Mouse (Mus musculus) spleen, adult 2 months (tissue): ENCODE measurements around the gene Ctxn2. TPM values are rescaled to one million over a fixed set of nuclear protein-coding genes. Genes with fewer than 3 reads are reported as not detected.

Experiments
- DNase-seq, 2 experiments: peaks; one replicate each; pipeline versions ENCODE4 v3.0.0 to v3.0.0-alpha.2; 2012 to 2021; ENCODE audit warnings: low spot score in 2 of 2, low read depth in 1 of 2
- H3K27ac ChIP-seq: fragments of 200-500 bp; 2 replicates; pipeline ENCODE4 v1.5.1; 2012; ENCODE audit warnings: low read length, inconsistent platforms; ENCODE audit not compliant: insufficient read depth
- H3K27me3 ChIP-seq: fragments of 200-500 bp; 2 replicates; pipeline ENCODE4 v1.6.1; 2012; ENCODE audit warnings: mild to moderate bottlenecking, moderate library complexity, low read length, inconsistent platforms; ENCODE audit not compliant: control insufficient read depth, insufficient read depth
- H3K36me3 ChIP-seq: fragments of 200-500 bp; 2 replicates; pipeline ENCODE4 v1.6.1; 2012; ENCODE audit warnings: mild to moderate bottlenecking, low read length, inconsistent platforms; ENCODE audit not compliant: control insufficient read depth, insufficient read depth
- H3K4me1 ChIP-seq: fragments of 200-500 bp; 2 replicates; pipeline ENCODE4 v1.6.1; 2011; ENCODE audit warnings: inconsistent platforms; ENCODE audit not compliant: control insufficient read depth, insufficient read depth, insufficient read length
- H3K4me3 ChIP-seq: fragments of 200-500 bp; 2 replicates; pipeline ENCODE4 v1.5.1; 2011; ENCODE audit warnings: mild to moderate bottlenecking, inconsistent platforms; ENCODE audit not compliant: insufficient read depth, insufficient read length; ENCODE audit errors: extremely low read depth
- CTCF ChIP-seq: fragments of 200-500 bp; IDR thresholded peaks from 2 replicates; pipeline ENCODE4 v1.5.1; 2011; ENCODE audit warnings: mild to moderate bottlenecking, inconsistent platforms; ENCODE audit not compliant: insufficient read depth, insufficient read length, insufficient replicate concordance; ENCODE audit errors: extremely low read depth
- POLR2A ChIP-seq: fragments of 200-500 bp; IDR thresholded peaks from 2 replicates; pipeline ENCODE4 v1.6.1; 2011; ENCODE audit warnings: low read depth, low read length, inconsistent platforms
- WGBS: fragments of 180-500 bp; shearing (Covaris S2); methylation state at CpG from one replicate; pipeline ENCODE4 v1.1.7; 2018; 5-methylcytosine and 5-hydroxymethylcytosine counted together
- polyA plus RNA-seq: library from polyadenylated mRNA; depleted of rRNA; stranded (reverse); fragments of >200 nt; gene quantifications from 2 replicates; pipeline ENCODE4 v1.2.3, GENCODE M21; 2012; rRNA removed

Ctxn2 gene
- polyA plus RNA-seq, 1 experiment = not detected

DNA sequence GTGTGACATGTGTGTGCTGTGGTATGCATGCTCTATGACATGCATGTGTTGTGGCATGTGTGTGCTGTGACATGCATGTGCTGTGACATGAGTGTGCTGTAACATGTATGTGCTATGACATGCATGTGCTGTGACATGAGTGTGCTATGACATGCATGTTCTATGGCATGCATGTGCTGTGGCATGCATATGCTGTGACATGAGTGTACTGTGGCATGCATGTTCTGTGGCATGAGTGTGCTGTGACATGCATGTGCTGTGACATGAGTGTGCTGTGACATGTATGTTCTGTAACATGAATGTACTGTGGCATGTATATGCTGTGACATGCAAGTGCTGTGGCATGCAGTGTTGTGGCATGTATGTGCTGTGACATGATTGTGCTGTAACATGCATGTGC is 56.4 kb downstream of the Ctxn2 start:
- no peaks in the 10 kb centered on the region for H3K36me3 ChIP-seq
- no peaks in the 10 kb centered on the region for H3K4me1 ChIP-seq
- TF ChIP-seq CTCF (no peak), POLR2A (no peak)
- H3K27ac ChIP-seq = no peak overlapping the region
- no peak overlapping the region for H3K4me3 ChIP-seq
- DNase-seq = no peak
- H3K27me3 ChIP-seq = no peaks in the 10 kb centered on the region; the same call in 1 of the 2 replicates

GRCm38 (mm10) chr2:125196771-125197170 is 60.3 kb downstream of the Ctxn2 start:
- no peaks in the 10 kb centered on the region for H3K4me1 ChIP-seq
- H3K27ac ChIP-seq = no peak overlapping the region
- no peak overlapping the region for H3K4me3 ChIP-seq
- no peaks in the 10 kb centered on the region for H3K36me3 ChIP-seq
- no peak for TF ChIP-seq POLR2A
- no peak for TF ChIP-seq CTCF
- WGBS = 78% methylated on average over 7 of the region's 7 CpGs
- H3K27me3 ChIP-seq = no peaks in the 10 kb centered on the region; the same call in 1 of the 2 replicates
- no peak for DNase-seq

Other genes starting within 250 kb of the Ctxn2 start
- gene Slc24a5, start 68.6 kb upstream of the Ctxn2 start, polyA plus RNA-seq = 1.2 and 2.1 TPM in 2 replicates
- 3.9 and 4.2 TPM in 2 replicates for gene Myef2, start 13.0 kb upstream of the Ctxn2 start, polyA plus RNA-seq
- 0.02 TPM in 1 of 2 replicates, not detected in the other for gene Slc12a1, start 15.8 kb downstream of the Ctxn2 start, polyA plus RNA-seq
- gene Dut, start 110.5 kb downstream of the Ctxn2 start, polyA plus RNA-seq = 14.3 and 32.4 TPM in 2 replicates